Comparison of ENCODE assay signal across 13 mouse cellular contexts in genomic region chr9:47062516-47062915, GRCm38 (mm10).
"Had no signal": no experiment of that assay in that cellular context is flagged by ENCODE, and none has a peak within 500 bp of the region (broad histone marks: within the 10 kb centered on the region; RNA-seq: fewer than 3 reads in every experiment).

No protein-coding gene starts in this region.

- H3K27ac ChIP-seq: layer of hippocampus, adult 2 months; limb, embryonic 13.5 days; liver, embryonic 14.5 days; lung, embryonic 15.5 days; midbrain, embryonic 10.5 days; neural tube, embryonic 13.5 days had no signal

- H3K4me2 ChIP-seq: limb, embryonic 13.5 days; lung, embryonic 15.5 days; neural tube, embryonic 13.5 days had no signal

- H3K36me3 ChIP-seq: limb, embryonic 13.5 days; lung, embryonic 15.5 days; midbrain, embryonic 10.5 days; neural tube, embryonic 13.5 days had no signal

- ATAC-seq: midbrain, embryonic 16.5 days had no signal

- H3K27me3 ChIP-seq: lung, embryonic 15.5 days; neural tube, embryonic 13.5 days had no signal

- DNase-seq: kidney, adult 18-20 months; kidney, postnatal 10 days; kidney, postnatal 4 days; retina, postnatal 1 day; right cerebral cortex, postnatal 4 days; thymus, postnatal 4 days had no signal

- H3K4me3 ChIP-seq: layer of hippocampus, adult 2 months; limb, embryonic 13.5 days; lung, embryonic 15.5 days; midbrain, embryonic 10.5 days; neural tube, embryonic 13.5 days had no signal

- H3K9me3 ChIP-seq: limb, embryonic 13.5 days; lung, embryonic 15.5 days; midbrain, embryonic 10.5 days; neural tube, embryonic 13.5 days had no signal

- H3K4me1 ChIP-seq: lung, embryonic 15.5 days; midbrain, embryonic 10.5 days had no signal

- H3K9ac ChIP-seq: limb, embryonic 13.5 days; liver, embryonic 14.5 days; lung, embryonic 15.5 days; neural tube, embryonic 13.5 days had no signal
